ENCODE assay signal across 8 mouse cellular contexts in the genomic region with DNA sequence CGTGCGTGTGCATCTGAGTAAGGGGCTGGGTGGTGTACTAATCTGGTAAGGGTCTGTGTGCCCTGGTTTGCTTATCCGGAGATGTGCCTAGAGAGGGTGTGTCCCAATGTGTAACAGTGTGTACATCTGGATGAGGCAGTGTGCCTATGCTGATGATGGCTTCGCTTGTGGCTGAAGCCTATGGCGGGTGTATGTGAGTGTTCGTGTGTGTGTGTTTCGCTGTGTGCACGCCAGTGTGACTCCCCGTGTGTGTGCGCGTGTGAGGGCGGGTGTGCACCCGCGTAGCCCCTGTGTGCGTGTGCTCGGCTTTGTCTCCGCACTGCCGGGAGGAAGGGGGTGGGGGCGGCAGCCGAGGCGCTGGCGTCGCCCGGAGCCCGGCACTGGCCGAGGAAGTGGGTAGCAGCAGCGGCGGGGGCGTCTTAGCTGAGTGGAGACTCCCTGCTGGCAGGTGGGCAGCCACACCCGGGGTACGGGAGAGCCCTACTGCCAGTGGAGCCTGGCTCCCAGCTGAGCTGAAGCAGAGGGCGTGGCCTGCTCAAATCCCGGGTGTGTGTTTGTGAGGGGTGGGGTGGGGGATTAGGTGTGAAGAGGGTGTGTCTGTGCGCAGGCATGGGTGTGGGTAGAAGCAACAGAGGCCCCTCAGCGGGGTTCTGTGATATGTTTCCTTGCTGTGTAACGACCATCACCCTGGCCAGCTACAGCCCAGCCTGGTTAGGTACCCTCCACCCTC. TPM values are rescaled to one million over a fixed set of nuclear protein-coding genes. Genes with fewer than 3 reads are reported as not detected.
A peak's percentile ranks its signal among the peaks of the same experiment; 100 is the strongest.
DNase-seq lines count a peak whose midpoint lies in the region; ATAC-seq and TF ChIP-seq lines count a peak whose summit lies in the region.

No protein-coding gene starts in this region.

- peak; percentile 16 for DNase-seq in gastrocnemius, postnatal 14 days
- no peak for DNase-seq in gastrocnemius, postnatal 4 days (ENCODE audit: low spot score in 2 of 2)
- peak; percentile 51 for DNase-seq in adrenal gland, postnatal 10 days
- DNase-seq in liver, embryonic 13.5 days, result no peak
- peak; percentile 64 for DNase-seq in naive thymus-derived CD4-positive, alpha-beta T cell, adult 2 months (ENCODE audit: low read depth)
- DNase-seq in thymus, postnatal 0 days (ENCODE audit: low spot score), result peak; percentile 34

- H3K4me3 ChIP-seq in forebrain, embryonic 12.5 days (replicated peaks), result peak overlapping the region; percentile 68
- H3K4me3 ChIP-seq in intestine, postnatal 0 days (ENCODE audit: low read depth, low read length), result peak overlapping the region; percentile 53
- H3K4me3 ChIP-seq in liver, embryonic 13.5 days (replicated peaks), result peak overlapping the region; percentile 48

- ATAC-seq in forebrain, embryonic 12.5 days (ENCODE audit: low FRiP score), result peak; percentile 78
- peak; percentile 61 for ATAC-seq in intestine, postnatal 0 days
- peak; percentile 43; the same call in 1 of the 2 replicates for ATAC-seq in liver, embryonic 13.5 days (ENCODE audit: low read depth)

- TF ChIP-seq CTCF in intestine, postnatal 0 days (IDR thresholded peaks at IDR 0.05; ENCODE audit: low read depth), result no peak

- H3K9me3 ChIP-seq in forebrain, embryonic 12.5 days, result no peaks in the 10 kb centered on the region
- no peaks in the 10 kb centered on the region for H3K9me3 ChIP-seq in intestine, postnatal 0 days (ENCODE audit: control insufficient read depth)
- H3K9me3 ChIP-seq in liver, embryonic 13.5 days (replicated peaks), result no peaks in the 10 kb centered on the region

- intact Hi-C loops in gastrocnemius, postnatal 14 days (cut with DNase I; ENCODE audit: low total_unique reads), result loop anchor here (5.0 kb wide), 1 partner anchor 76 kb away; no protein-coding TSS in a partner anchor

- peak overlapping the region; percentile 97 for H3K4me2 ChIP-seq in forebrain, embryonic 12.5 days
- peak overlapping the region; percentile 96 for H3K4me2 ChIP-seq in intestine, postnatal 0 days (replicated peaks; ENCODE audit: low read depth)
- peak overlapping the region; percentile 73 for H3K4me2 ChIP-seq in liver, embryonic 13.5 days

- peak overlapping the region; percentile 74 for H3K27ac ChIP-seq in forebrain, embryonic 12.5 days
- no peak overlapping the region for H3K27ac ChIP-seq in intestine, postnatal 0 days (ENCODE audit: low read depth, low read length)
- no peak overlapping the region for H3K27ac ChIP-seq in liver, embryonic 13.5 days

- under 1% methylated on average over 36 of the region's 36 CpGs for WGBS in forebrain, embryonic 12.5 days
- WGBS in intestine, postnatal 0 days, result under 1% methylated on average over 36 of the region's 36 CpGs
- 2% methylated on average over 36 of the region's 36 CpGs for WGBS in liver, embryonic 13.5 days (ENCODE audit: insufficient replicate concordance)

- peaks cover 29% of the 10 kb centered on the region for H3K4me1 ChIP-seq in forebrain, embryonic 12.5 days
- 0 out of 2 replicates have a peak, but pooled peaks cover 10% of the 10 kb centered on the region for H3K4me1 ChIP-seq in intestine, postnatal 0 days (replicated peaks; ENCODE audit: control insufficient read depth, insufficient read depth, low read length)
- peaks cover 15% of the 10 kb centered on the region for H3K4me1 ChIP-seq in liver, embryonic 13.5 days (replicated peaks)

- H3K36me3 ChIP-seq in forebrain, embryonic 12.5 days (replicated peaks), result no peaks in the 10 kb centered on the region
- H3K36me3 ChIP-seq in intestine, postnatal 0 days (ENCODE audit: control insufficient read depth, insufficient read depth), result no peaks in the 10 kb centered on the region
- H3K36me3 ChIP-seq in liver, embryonic 13.5 days, result no peaks in the 10 kb centered on the region

- H3K27me3 ChIP-seq in forebrain, embryonic 12.5 days, result peaks cover 71% of the 10 kb centered on the region
- peaks cover 12% of the 10 kb centered on the region; the same call in 1 of the 2 replicates for H3K27me3 ChIP-seq in intestine, postnatal 0 days (replicated peaks; ENCODE audit: control insufficient read depth, insufficient read depth, low read length)
- peaks cover 88% of the 10 kb centered on the region for H3K27me3 ChIP-seq in liver, embryonic 13.5 days

- H3K9ac ChIP-seq in forebrain, embryonic 12.5 days, result peak overlapping the region; percentile 75
- H3K9ac ChIP-seq in intestine, postnatal 0 days (ENCODE audit: low read depth, low read length), result peak overlapping the region; percentile 50
- H3K9ac ChIP-seq in liver, embryonic 13.5 days, result no peak overlapping the region

RNA-seq across cellular contexts. Expression of gene Epb41l1, which starts 0.8 kb away (rescaled TPM):
- total RNA-seq in gastrocnemius, postnatal 14 days (2021), result 10 to 100 TPM in 1 of 2 experiments, 1 to 10 TPM in 1; 8.0 to 11.8 TPM
- total RNA-seq in gastrocnemius, postnatal 4 days (2021), result 10 to 100 TPM; 27.9 to 30.1 TPM
- 10 to 100 TPM; 41.5 to 56.4 TPM for total RNA-seq in adrenal gland, postnatal 10 days (2021)
- 4.1 and 4.4 TPM in 2 replicates for polyA plus RNA-seq in forebrain, embryonic 12.5 days (2016; fragmentation: Nextera tagmentation; extraction: Ambion mirVana)
- polyA plus RNA-seq in intestine, postnatal 0 days (2015; fragmentation: Nextera tagmentation; extraction: Ambion mirVana), result 0.63 and 0.68 TPM in 2 replicates
- 0.43 and 0.46 TPM in 2 replicates for polyA plus RNA-seq in liver, embryonic 13.5 days (2015; fragmentation: Nextera tagmentation; extraction: Ambion mirVana)
- 0.21 and 0.38 TPM in 2 replicates for polyA plus RNA-seq in thymus, postnatal 0 days (2015; fragmentation: Nextera tagmentation; extraction: Ambion mirVana)

Comparison
In these comparisons a context has a peak if more than half of its experiments do, and no peak if none do; other contexts are left out.
1. DNase-seq: peak in gastrocnemius, postnatal 14 days (single experiment), adrenal gland, postnatal 10 days (single experiment), naive thymus-derived CD4-positive, alpha-beta T cell, adult 2 months (single experiment) and thymus, postnatal 0 days (single experiment); none in gastrocnemius, postnatal 4 days (0 of 2) and liver, embryonic 13.5 days (single experiment).
2. Peak in every context shown above with its lines, with median percentiles within 50 percentile points of each other: ATAC-seq, H3K4me2 ChIP-seq and H3K4me3 ChIP-seq.